Mouse (Mus musculus) mammary gland, adult 2 months (tissue): ENCODE measurements around the gene Dis3l2. TPM values are rescaled to one million over a fixed set of nuclear protein-coding genes. Genes with fewer than 3 reads are reported as not detected.

ENCODE experiments used
- polyA plus RNA-seq: library from polyadenylated mRNA; depleted of rRNA; stranded (reverse); fragments of >200 nt; gene quantifications from 2 replicates; pipeline ENCODE4 v1.2.3, GENCODE M21; 2012; ENCODE audit warnings: low replicate concordance; rRNA removed

Dis3l2 gene
- polyA plus RNA-seq = 10.4 and 12.3 TPM in 2 replicates

GRCm38 (mm10) chr1:86703300-86703964 is at the start of gene Dis3l2:
Gene Dis3l2, plus strand, starts transcription at chr1:86703808.

GRCm38 (mm10) chr1:86670279-86671038 is 33.1 kb upstream of the Dis3l2 start, which contains the start of gene Nppc:
Gene Nppc, minus strand, starts transcription at chr1:86670571.

GRCm38 (mm10) chr1:87089828-87090227 is 386.2 kb downstream of the Dis3l2 start, which contains the start of gene Alppl2:
Gene Alppl2, minus strand, starts transcription at chr1:87089928.

Other genes with a start within 250 kb of the Dis3l2 start
- gene Ptma, start 177.1 kb upstream of the Dis3l2 start, polyA plus RNA-seq = 479 and 1,232 TPM in 2 replicates
- gene Pde6d, start 121.2 kb upstream of the Dis3l2 start, polyA plus RNA-seq = 10.7 and 18.8 TPM in 2 replicates
- 25.0 and 32.2 TPM in 2 replicates for gene Cops7b, start 120.9 kb upstream of the Dis3l2 start, polyA plus RNA-seq
- gene Nppc, start 33.2 kb upstream of the Dis3l2 start, polyA plus RNA-seq = 0.49 and 0.90 TPM in 2 replicates